ENCODE assay signal across 9 mouse cellular contexts in the genomic region with DNA sequence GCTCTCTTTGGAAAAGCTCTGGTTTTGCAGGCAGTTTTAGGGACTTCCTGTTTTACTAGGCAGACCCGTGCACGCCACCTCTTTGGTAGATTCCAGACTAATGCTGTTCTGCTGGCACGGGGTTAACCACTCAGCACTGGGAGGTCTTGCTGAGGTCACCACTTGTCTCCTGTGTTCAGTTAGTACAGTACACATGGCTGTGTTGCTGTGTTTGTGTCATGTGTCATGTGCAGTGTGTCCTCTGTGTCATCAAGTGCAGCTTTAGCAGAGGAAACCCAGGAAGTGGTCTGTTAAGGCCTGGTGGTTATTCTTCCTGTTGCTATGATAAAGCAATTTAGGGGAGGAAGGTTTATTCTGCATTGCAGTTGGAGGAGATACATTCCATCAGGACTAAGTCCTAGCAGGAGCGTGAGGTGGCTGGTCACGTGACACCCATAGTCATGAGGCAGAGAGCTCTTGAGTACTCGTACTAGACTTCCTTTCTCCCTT. TPM values are rescaled to one million over a fixed set of nuclear protein-coding genes. Genes with fewer than 3 reads are reported as not detected.
A peak's percentile ranks its signal among the peaks of the same experiment; 100 is the strongest.
DNase-seq lines count a peak whose midpoint lies in the region; ATAC-seq and TF ChIP-seq lines count a peak whose summit lies in the region.
"Had no signal": no experiment of that assay in that cellular context is flagged by ENCODE, and none has a peak within 500 bp of the region (broad histone marks: within the 10 kb centered on the region; RNA-seq: fewer than 3 reads in every experiment).

No protein-coding gene starts in this region.

- peak overlapping the region; percentile 9; the same call in 1 of the 2 replicates for H3K27ac ChIP-seq in intestine, postnatal 0 days (ENCODE audit: low read depth, low read length)
- no peak overlapping the region for H3K27ac ChIP-seq in kidney, embryonic 15.5 days
- no peak overlapping the region for H3K27ac ChIP-seq in hindbrain, embryonic 12.5 days

- H3K27me3 ChIP-seq in intestine, postnatal 0 days (replicated peaks; ENCODE audit: control insufficient read depth, insufficient read depth, low read length) = no peaks in the 10 kb centered on the region
- H3K27me3 ChIP-seq in kidney, embryonic 15.5 days = no peaks in the 10 kb centered on the region
- H3K27me3 ChIP-seq in hindbrain, embryonic 12.5 days = no peaks in the 10 kb centered on the region

- ATAC-seq in intestine, postnatal 0 days = peak; percentile 20; the same call in 1 of the 2 replicates
- ATAC-seq in kidney, embryonic 15.5 days (replicated peaks; ENCODE audit: low FRiP score) = no peak
- no peak for ATAC-seq in hindbrain, embryonic 12.5 days (ENCODE audit: low FRiP score)

- no peak overlapping the region for H3K4me3 ChIP-seq in intestine, postnatal 0 days (ENCODE audit: low read depth, low read length)
- no peak overlapping the region for H3K4me3 ChIP-seq in kidney, embryonic 15.5 days (replicated peaks)
- H3K4me3 ChIP-seq in hindbrain, embryonic 12.5 days = no peak overlapping the region

- peaks cover 2% of the 10 kb centered on the region; the same call in 1 of the 2 replicates for H3K36me3 ChIP-seq in intestine, postnatal 0 days (ENCODE audit: control insufficient read depth, insufficient read depth)
- peaks cover 7% of the 10 kb centered on the region for H3K36me3 ChIP-seq in kidney, embryonic 15.5 days
- peaks cover 7% of the 10 kb centered on the region for H3K36me3 ChIP-seq in hindbrain, embryonic 12.5 days

- H3K4me1 ChIP-seq in intestine, postnatal 0 days (replicated peaks; ENCODE audit: control insufficient read depth, insufficient read depth, low read length) = 0 out of 2 replicates have a peak, but pooled peaks cover 5% of the 10 kb centered on the region
- H3K4me1 ChIP-seq in kidney, embryonic 15.5 days = no peaks in the 10 kb centered on the region
- no peaks in the 10 kb centered on the region for H3K4me1 ChIP-seq in hindbrain, embryonic 12.5 days

- H3K9me3 ChIP-seq in intestine, postnatal 0 days (ENCODE audit: control insufficient read depth) = no peaks in the 10 kb centered on the region
- H3K9me3 ChIP-seq in kidney, embryonic 15.5 days (replicated peaks) = no peaks in the 10 kb centered on the region
- H3K9me3 ChIP-seq in hindbrain, embryonic 12.5 days (replicated peaks) = no peaks in the 10 kb centered on the region

- WGBS in intestine, postnatal 0 days = 51% methylated on average over 6 of the region's 6 CpGs
- WGBS in kidney, embryonic 15.5 days = 63% methylated on average over 6 of the region's 6 CpGs
- 83% methylated on average over 6 of the region's 6 CpGs for WGBS in hindbrain, embryonic 12.5 days

- no peak overlapping the region for H3K9ac ChIP-seq in intestine, postnatal 0 days (ENCODE audit: low read depth, low read length)
- no peak overlapping the region for H3K9ac ChIP-seq in kidney, embryonic 15.5 days
- no peak overlapping the region for H3K9ac ChIP-seq in hindbrain, embryonic 12.5 days

- no peak for TF ChIP-seq CTCF in intestine, postnatal 0 days (IDR thresholded peaks at IDR 0.05; ENCODE audit: low read depth)

- no peak overlapping the region for H3K4me2 ChIP-seq in intestine, postnatal 0 days (replicated peaks; ENCODE audit: low read depth)
- no peak overlapping the region for H3K4me2 ChIP-seq in kidney, embryonic 15.5 days
- H3K4me2 ChIP-seq in hindbrain, embryonic 12.5 days (replicated peaks) = no peak overlapping the region

- intact Hi-C loops in gastrocnemius, postnatal 36 days (cut with DNase I) = no loop called here

- peak; percentile 26 for DNase-seq in A20 (ENCODE audit: low read depth, low spot score)
- peak; percentile 61 to 65 for DNase-seq in CD8-positive naive resting alpha-beta T cell, adult 2 months (ENCODE audit: low read depth in 2 of 2, low spot score in 2 of 2)
- peak; percentile 67 to 72 for DNase-seq in monocyte, adult 2 months (ENCODE audit: low read depth in 1 of 2, low spot score in 2 of 2)
- no peak for DNase-seq in gastrocnemius, postnatal 36 days
- no peak for DNase-seq in left cerebral cortex, adult 9 months (ENCODE audit: low spot score in 2 of 2)
- DNase-seq: cerebellum, adult 9-11 months had no signal

RNA-seq across cellular contexts. Expression of gene Tspyl3, which starts 10.4 kb away (rescaled TPM):
- polyA plus RNA-seq in intestine, postnatal 0 days (2015; fragmentation: Nextera tagmentation; extraction: Ambion mirVana) = 3.5 and 3.6 TPM in 2 replicates
- under 1 TPM; 0.32 to 0.51 TPM for total RNA-seq in gastrocnemius, postnatal 36 days (2021)
- polyA plus RNA-seq in kidney, embryonic 15.5 days (2015; fragmentation: Nextera tagmentation; extraction: Ambion mirVana) = 10.3 and 12.2 TPM in 2 replicates
- polyA plus RNA-seq in hindbrain, embryonic 12.5 days (2016; fragmentation: Nextera tagmentation; extraction: Ambion mirVana) = 13.7 and 14.9 TPM in 2 replicates

RNA-seq across cellular contexts. Expression of gene Plagl2, which starts 26.4 kb away (rescaled TPM):
- 54.4 and 55.4 TPM in 2 replicates for polyA plus RNA-seq in intestine, postnatal 0 days (2015; fragmentation: Nextera tagmentation; extraction: Ambion mirVana)
- 1 to 10 TPM; 2.2 to 3.2 TPM for total RNA-seq in gastrocnemius, postnatal 36 days (2021)
- polyA plus RNA-seq in kidney, embryonic 15.5 days (2015; fragmentation: Nextera tagmentation; extraction: Ambion mirVana) = 15.4 and 16.0 TPM in 2 replicates
- polyA plus RNA-seq in hindbrain, embryonic 12.5 days (2016; fragmentation: Nextera tagmentation; extraction: Ambion mirVana) = 15.5 and 19.0 TPM in 2 replicates

RNA-seq across cellular contexts. Expression of gene Pofut1, which starts 26.5 kb away (rescaled TPM):
- 7.5 and 10.5 TPM in 2 replicates for polyA plus RNA-seq in intestine, postnatal 0 days (2015; fragmentation: Nextera tagmentation; extraction: Ambion mirVana)
- total RNA-seq in gastrocnemius, postnatal 36 days (2021) = 1 to 10 TPM; 9.5 to 9.9 TPM
- polyA plus RNA-seq in kidney, embryonic 15.5 days (2015; fragmentation: Nextera tagmentation; extraction: Ambion mirVana) = 6.4 and 7.0 TPM in 2 replicates
- polyA plus RNA-seq in hindbrain, embryonic 12.5 days (2016; fragmentation: Nextera tagmentation; extraction: Ambion mirVana) = 5.4 and 5.6 TPM in 2 replicates

RNA-seq across cellular contexts. Expression of gene Tm9sf4, which starts 53.7 kb away (rescaled TPM):
- polyA plus RNA-seq in intestine, postnatal 0 days (2015; fragmentation: Nextera tagmentation; extraction: Ambion mirVana) = 64.7 and 68.3 TPM in 2 replicates
- 10 to 100 TPM; 27.3 to 31.1 TPM for total RNA-seq in gastrocnemius, postnatal 36 days (2021)
- 90.9 and 93.2 TPM in 2 replicates for polyA plus RNA-seq in kidney, embryonic 15.5 days (2015; fragmentation: Nextera tagmentation; extraction: Ambion mirVana)
- 83.9 and 84.7 TPM in 2 replicates for polyA plus RNA-seq in hindbrain, embryonic 12.5 days (2016; fragmentation: Nextera tagmentation; extraction: Ambion mirVana)

Comparison
In these comparisons a context has a peak if more than half of its experiments do, and no peak if none do; other contexts are left out.
1. DNase-seq: peak in A20 (single experiment), CD8-positive naive resting alpha-beta T cell, adult 2 months (2 of 2) and monocyte, adult 2 months (2 of 2); none in gastrocnemius, postnatal 36 days (0 of 2) and left cerebral cortex, adult 9 months (0 of 2).